Mouse (Mus musculus) colon, adult 2 months (tissue): ENCODE data around the gene Mgat4e. TPM values are rescaled to one million over a fixed set of nuclear protein-coding genes. Genes with fewer than 3 reads are reported as not detected.

Experiments used
- polyA plus RNA-seq: library from polyadenylated mRNA; depleted of rRNA; stranded (reverse); fragments of >200 nt; gene quantifications from 2 replicates; pipeline ENCODE4 v1.2.3, GENCODE M21; 2012; rRNA removed

Gene Mgat4e
- not detected in 2 replicates for polyA plus RNA-seq

GRCm38 (mm10) chr1:134549632-134550132 lies at the start of gene Mgat4e:
Gene Mgat4e, minus strand, starts transcription at chr1:134549682.

DNA sequence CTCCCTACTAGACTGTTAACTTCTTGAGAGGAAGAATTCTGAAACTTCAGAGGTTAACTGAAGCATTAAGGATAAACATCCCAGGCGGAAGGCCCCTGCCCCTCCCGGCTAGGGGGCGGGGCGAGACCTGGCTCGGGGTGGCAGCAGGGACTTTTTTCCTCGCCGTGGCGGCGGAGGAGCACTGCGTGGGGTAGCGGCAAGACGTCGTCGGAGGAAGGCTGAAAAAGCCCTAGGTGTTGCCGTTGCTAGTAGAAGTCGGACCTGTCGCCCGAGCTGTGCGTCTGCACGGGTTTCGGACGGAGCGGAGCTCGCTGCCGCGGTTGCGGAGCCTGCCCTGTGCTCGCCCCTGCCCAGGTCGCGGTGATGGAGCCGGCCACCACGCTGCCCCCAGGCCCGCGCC lies 10.5 kb upstream of the Mgat4e start, which contains the start of gene Kdm5b:
Kdm5b (plus strand) TSS at position 196 of the 400 bp plus-strand sequence.

DNA sequence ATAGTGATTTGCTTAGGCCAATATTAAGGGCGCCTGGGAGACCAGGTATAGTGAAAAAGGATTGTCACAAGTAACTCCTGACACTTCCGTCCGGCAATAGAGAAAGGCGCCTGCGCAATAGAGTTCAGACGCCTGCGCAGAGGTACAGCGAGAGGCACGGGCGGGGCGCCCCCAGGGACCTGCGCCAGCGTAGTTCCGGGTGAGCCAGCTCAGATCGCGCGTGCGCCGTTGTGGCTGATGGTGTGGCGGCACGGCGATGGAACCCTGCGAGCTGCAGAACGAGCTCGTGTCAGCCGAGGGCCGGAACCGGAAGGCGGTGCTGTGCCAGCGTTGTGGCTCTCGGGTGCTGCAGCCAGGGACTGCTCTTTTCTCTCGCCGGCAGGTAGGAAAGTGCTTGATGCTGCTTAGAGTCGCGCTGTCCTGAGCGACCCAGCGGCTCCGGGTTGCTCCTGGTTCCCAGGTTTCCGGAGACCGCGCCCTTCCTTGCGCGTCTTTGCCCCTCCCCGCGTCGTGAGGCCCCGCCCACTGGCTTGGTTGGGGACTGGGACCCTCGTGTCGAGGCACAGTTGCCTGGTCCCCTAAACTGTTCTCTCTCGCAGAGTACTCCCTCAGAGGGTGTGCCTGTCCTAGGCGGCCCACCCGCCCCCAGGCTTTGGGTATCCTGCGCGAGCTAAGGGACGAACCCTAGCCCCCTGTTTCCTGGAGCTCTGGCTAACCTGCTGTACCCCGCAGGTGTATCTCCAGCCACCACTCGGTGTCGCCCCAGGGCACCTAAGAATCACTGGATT lies 54.9 kb downstream of the Mgat4e start, which contains the start of gene Rabif:
Rabif (plus strand) TSS at position 221 of the 788 bp plus-strand sequence.

Other genes with a start within 250 kb of the Mgat4e start
- 4.4 and 9.9 TPM in 2 replicates for gene Ppfia4, start 216.8 kb downstream of the Mgat4e start, polyA plus RNA-seq
- gene Tmem183a, start 187.7 kb downstream of the Mgat4e start, polyA plus RNA-seq = 99.8 and 130 TPM in 2 replicates
- gene 4933406M09Rik, start 163.7 kb downstream of the Mgat4e start, polyA plus RNA-seq = not detected in 2 replicates
- gene Cyb5r1, start 144.1 kb downstream of the Mgat4e start, polyA plus RNA-seq = 28.1 and 32.6 TPM in 2 replicates
- 143 and 183 TPM in 2 replicates for gene Adipor1, start 134.3 kb downstream of the Mgat4e start, polyA plus RNA-seq
- gene Klhl12, start 94.2 kb downstream of the Mgat4e start, polyA plus RNA-seq = 4.0 and 4.8 TPM in 2 replicates
- 10.3 and 11.5 TPM in 2 replicates for gene Rabif, start 55.0 kb downstream of the Mgat4e start, polyA plus RNA-seq
- 11.4 and 14.4 TPM in 2 replicates for gene Kdm5b, start 10.5 kb upstream of the Mgat4e start, polyA plus RNA-seq
- 0.52 and 1.7 TPM in 2 replicates for gene Syt2, start 97.0 kb upstream of the Mgat4e start, polyA plus RNA-seq